Mouse (Mus musculus) E14TG2a.4 (cell line): ENCODE results near the gene Smim23.
A peak's percentile ranks its signal among the peaks of the same experiment; 100 is the strongest.

ENCODE experiments used
- H3K27me3 ChIP-seq: 2 replicates; pipeline ENCODE4 v1.6.1; 2014; ENCODE audit warnings: low read length, control low read depth; ENCODE audit not compliant: insufficient read depth
- H3K36me3 ChIP-seq: 2 replicates; pipeline ENCODE4 v1.6.1; 2014; ENCODE audit warnings: low read length, control low read depth; ENCODE audit not compliant: insufficient read depth
- H3K4me1 ChIP-seq: replicated peaks from 2 replicates; pipeline ENCODE4 v1.6.1; 2014; ENCODE audit warnings: low read depth, low read length, control low read depth
- H3K4me3 ChIP-seq: replicated peaks from 2 replicates; pipeline ENCODE4 v1.5.1; 2014; ENCODE audit warnings: mild to moderate bottlenecking, low read length
- H3K9me3 ChIP-seq: 2 replicates; pipeline ENCODE4 v1.6.1; 2014; ENCODE audit warnings: low read length, control low read depth
- CTCF ChIP-seq: conservative IDR thresholded peaks from 2 replicates; pipeline ENCODE4 v1.5.1; 2014; ENCODE audit warnings: low read length
- NANOG ChIP-seq: IDR thresholded peaks from 2 replicates; pipeline ENCODE4 v1.6.1; 2014; ENCODE audit warnings: borderline replicate concordance, low read length, mixed read lengths
- POU5F1 ChIP-seq: IDR thresholded peaks from 2 replicates; pipeline ENCODE4 v1.6.1; 2014; ENCODE audit warnings: low read length, borderline replicate concordance

The Smim23 gene

GRCm38 (mm10) chr11:32794759-32795445 lies 29.5 kb downstream of the Smim23 start:
- H3K4me3 ChIP-seq, result no peak overlapping the region
- no peaks in the 10 kb centered on the region for H3K36me3 ChIP-seq
- no peak for TF ChIP-seq NANOG
- TF ChIP-seq CTCF, result no peak
- no peak for TF ChIP-seq POU5F1
- H3K9me3 ChIP-seq, result no peaks in the 10 kb centered on the region; the same call in 1 of the 2 replicates
- 0 out of 2 replicates have a peak, but pooled peaks cover 2% of the 10 kb centered on the region for H3K27me3 ChIP-seq
- H3K4me1 ChIP-seq, result no peaks in the 10 kb centered on the region

- H3K36me3 ChIP-seq, result no peaks in the 10 kb centered on the region
- H3K4me1 ChIP-seq, result no peaks in the 10 kb centered on the region
- no peak overlapping the region for H3K4me3 ChIP-seq
- H3K27me3 ChIP-seq, result 0 out of 2 replicates have a peak, but pooled peaks cover 2% of the 10 kb centered on the region
- H3K9me3 ChIP-seq, result no peaks in the 10 kb centered on the region
- TF ChIP-seq NANOG, result no peak
- no peak for TF ChIP-seq POU5F1
- no peak for TF ChIP-seq CTCF
Observed at GRCm38 (mm10) chr11:32786201-32786600, 38.2 kb downstream of the Smim23 start.

GRCm38 (mm10) chr11:32785591-32786147 lies 38.7 kb downstream of the Smim23 start:
- TF ChIP-seq NANOG, result no peak
- no peak for TF ChIP-seq POU5F1
- no peak for TF ChIP-seq CTCF
- 0 out of 2 replicates have a peak, but pooled peaks cover 2% of the 10 kb centered on the region for H3K27me3 ChIP-seq
- H3K4me1 ChIP-seq, result no peaks in the 10 kb centered on the region
- H3K4me3 ChIP-seq, result no peak overlapping the region
- H3K36me3 ChIP-seq, result no peaks in the 10 kb centered on the region
- H3K9me3 ChIP-seq, result no peaks in the 10 kb centered on the region

GRCm38 (mm10) chr11:32782724-32783123 lies 41.7 kb downstream of the Smim23 start:
- 0 out of 2 replicates have a peak, but pooled peaks cover 2% of the 10 kb centered on the region for H3K27me3 ChIP-seq
- no peaks in the 10 kb centered on the region for H3K36me3 ChIP-seq
- no peaks in the 10 kb centered on the region for H3K4me1 ChIP-seq
- no peaks in the 10 kb centered on the region for H3K9me3 ChIP-seq
- H3K4me3 ChIP-seq, result no peak overlapping the region
- TF ChIP-seq POU5F1 (no peak), CTCF (no peak), NANOG (no peak)

- Histone ChIP-seq H3K27me3 (no peaks in the 10 kb centered on the region), H3K4me1 (no peaks in the 10 kb centered on the region), H3K4me3 (no peak overlapping the region), H3K36me3 (no peaks in the 10 kb centered on the region), H3K9me3 (peaks cover under 1% of the 10 kb centered on the region; the same call in 1 of the 2 replicates)
- no peak for TF ChIP-seq POU5F1
Observed at GRCm38 (mm10) chr11:32781633-32782404, 42.6 kb downstream of the Smim23 start.

GRCm38 (mm10) chr11:32780747-32781536 lies 43.5 kb downstream of the Smim23 start:
- Histone ChIP-seq H3K4me1 (no peaks in the 10 kb centered on the region), H3K27me3 (peaks cover 3% of the 10 kb centered on the region; the same call in 1 of the 2 replicates), H3K36me3 (no peaks in the 10 kb centered on the region), H3K9me3 (peaks cover 5% of the 10 kb centered on the region; the same call in 1 of the 2 replicates), H3K4me3 (no peak overlapping the region)
- TF ChIP-seq POU5F1, result no peak
- TF ChIP-seq NANOG, result no peak
- TF ChIP-seq CTCF, result no peak

- Histone ChIP-seq H3K4me1 (peaks cover 12% of the 10 kb centered on the region), H3K9me3 (no peaks in the 10 kb centered on the region), H3K27me3 (peaks cover 5% of the 10 kb centered on the region; the same call in 1 of the 2 replicates), H3K36me3 (no peaks in the 10 kb centered on the region), H3K4me3 (no peak overlapping the region)
- TF ChIP-seq POU5F1 (no peak), CTCF (peak; percentile 35), NANOG (no peak)
Observed at GRCm38 (mm10) chr11:32768642-32769343, 55.6 kb downstream of the Smim23 start.
